Mouse (Mus musculus) c-Kit-positive CD71-negative TER-119-negative erythroid progenitor cells, embryonic 14.5 days (primary cell): ENCODE measurements around the gene Itprid2.

Source experiments
- DNase-seq: peaks from one replicate; pipeline ENCODE4 v3.0.0-alpha.2; 2013; ENCODE audit warnings: low read depth

Gene Itprid2

DNA sequence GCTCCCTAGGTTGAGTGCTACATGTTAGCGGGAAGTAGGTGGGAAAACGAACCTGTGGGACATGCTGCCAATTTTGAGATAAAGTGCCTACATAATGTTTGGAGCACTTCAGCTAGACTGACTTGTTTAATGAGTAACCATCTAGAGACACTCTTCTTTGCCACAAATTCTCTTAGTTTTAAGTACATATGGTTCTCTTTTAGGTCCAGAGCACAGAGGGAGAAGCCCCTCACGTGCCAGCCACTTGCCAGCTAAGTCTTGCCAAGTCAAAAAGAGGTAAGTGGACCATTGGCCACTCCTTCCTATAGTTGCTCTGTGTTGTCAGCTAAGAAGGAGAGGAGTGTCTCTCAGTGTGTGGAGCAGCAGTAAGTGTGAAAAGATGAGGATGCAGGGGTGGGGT, 16.0 kb downstream of the Itprid2 start:
- DNase-seq, result no peak

DNA sequence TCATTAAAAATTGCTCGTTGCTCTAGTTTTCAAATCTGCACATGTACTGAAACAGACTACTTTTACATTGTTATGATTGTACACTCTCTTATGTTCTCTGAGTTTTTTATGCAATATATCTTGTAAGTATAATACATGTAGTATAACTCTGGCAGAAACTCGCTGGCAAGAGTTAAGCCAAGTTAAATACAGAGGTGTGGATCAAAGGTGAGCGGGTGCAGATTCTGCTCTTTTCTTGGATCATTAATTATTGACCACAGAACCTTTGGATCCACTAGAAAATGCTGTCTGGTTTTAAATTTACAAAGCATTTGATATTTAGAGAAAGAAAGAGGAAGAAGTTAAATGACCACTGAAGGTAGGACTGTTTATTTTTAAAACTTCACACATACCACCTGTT, 16.5 kb downstream of the Itprid2 start:
- no peak for DNase-seq

DNA sequence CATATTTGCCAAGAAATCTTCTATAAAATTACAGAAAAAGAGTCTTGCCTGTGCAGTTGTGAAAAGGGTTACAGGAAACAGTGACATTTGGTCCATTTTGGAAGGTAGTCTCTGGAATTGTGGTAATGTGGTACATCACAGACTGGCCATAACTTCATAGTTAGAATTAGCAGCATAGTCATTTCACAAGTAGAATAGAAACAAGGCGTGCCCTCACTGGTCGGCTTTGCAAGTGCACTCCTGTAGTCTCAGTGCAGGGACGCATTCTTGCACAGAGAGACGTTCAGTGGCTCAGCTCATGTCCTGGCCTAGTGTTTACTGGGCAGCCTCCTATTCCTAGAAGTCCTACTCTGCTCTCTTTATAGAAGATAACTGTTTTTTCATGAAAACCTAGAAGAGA, 17.4 kb downstream of the Itprid2 start:
- no peak for DNase-seq

DNA sequence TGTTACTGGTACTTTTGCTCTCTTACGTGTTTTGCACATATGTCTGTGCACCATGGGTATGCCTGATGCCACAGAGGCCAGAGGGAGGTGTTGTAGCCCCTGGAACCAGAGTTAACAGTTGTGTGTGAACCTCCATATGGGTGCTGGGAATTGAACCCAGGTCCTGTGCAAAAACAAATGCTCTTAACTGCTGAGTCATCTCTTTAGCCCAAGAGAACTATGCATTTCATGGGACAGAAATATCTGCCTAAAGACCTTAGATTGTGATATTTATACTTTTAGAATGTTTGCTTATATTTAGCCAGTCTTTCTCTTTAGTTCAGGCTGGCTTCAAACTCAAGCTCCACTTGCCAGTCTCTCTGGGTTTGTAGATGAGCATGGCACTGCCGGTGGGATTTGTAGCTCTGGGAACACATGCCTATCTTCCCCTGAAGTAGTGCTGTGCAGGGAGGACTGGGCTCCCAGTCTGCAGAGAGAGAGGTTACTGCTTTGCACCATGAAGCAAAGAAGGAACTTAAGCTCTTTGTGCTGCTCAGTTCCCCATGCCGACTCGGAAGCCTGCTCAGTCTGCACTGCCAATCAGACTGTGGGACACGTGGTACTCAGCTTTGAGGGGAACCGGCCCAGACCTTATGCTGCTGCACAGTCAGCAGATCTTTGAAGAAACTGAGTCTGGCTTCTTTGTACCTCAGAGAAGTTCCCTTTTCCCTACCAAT, 18.1 kb downstream of the Itprid2 start:
- DNase-seq, result no peak

DNA sequence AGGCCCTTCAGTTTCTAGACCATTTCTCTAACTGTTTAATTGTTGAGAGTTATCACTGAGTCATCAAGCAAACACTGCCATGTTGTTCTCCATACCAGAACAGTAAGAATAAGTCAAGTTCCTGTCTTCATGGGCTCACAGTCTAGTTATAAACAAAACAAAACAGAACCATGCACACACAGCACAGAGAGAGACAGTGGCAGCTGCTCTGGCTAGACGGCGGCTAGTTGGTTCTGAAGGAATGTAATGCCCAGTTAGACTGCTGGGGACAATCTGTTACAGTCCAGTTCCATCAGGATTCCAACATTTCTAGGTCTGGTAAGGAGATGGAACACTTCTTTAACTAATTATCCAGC, 18.6 kb downstream of the Itprid2 start:
- DNase-seq, result no peak

DNA sequence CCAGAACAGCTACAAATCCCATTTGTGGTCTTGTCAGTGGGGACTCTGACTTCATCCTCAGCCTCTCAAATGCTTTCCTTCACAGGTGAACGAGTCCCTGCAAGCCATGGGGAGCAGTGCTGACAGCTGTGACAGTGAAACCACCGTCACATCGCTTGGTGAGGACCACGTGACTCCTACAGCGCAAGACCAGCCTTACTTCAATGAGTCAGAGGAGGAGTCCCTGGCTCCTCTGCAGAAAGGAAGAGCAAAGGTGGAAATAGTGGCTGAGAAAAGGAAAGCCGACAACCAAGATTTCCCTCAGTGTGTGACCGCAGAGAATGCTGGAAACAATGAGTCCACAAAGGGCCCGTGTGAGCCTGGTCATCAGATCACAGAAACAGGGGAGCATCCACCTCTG, 21.9 kb downstream of the Itprid2 start:
- DNase-seq, result no peak

DNA sequence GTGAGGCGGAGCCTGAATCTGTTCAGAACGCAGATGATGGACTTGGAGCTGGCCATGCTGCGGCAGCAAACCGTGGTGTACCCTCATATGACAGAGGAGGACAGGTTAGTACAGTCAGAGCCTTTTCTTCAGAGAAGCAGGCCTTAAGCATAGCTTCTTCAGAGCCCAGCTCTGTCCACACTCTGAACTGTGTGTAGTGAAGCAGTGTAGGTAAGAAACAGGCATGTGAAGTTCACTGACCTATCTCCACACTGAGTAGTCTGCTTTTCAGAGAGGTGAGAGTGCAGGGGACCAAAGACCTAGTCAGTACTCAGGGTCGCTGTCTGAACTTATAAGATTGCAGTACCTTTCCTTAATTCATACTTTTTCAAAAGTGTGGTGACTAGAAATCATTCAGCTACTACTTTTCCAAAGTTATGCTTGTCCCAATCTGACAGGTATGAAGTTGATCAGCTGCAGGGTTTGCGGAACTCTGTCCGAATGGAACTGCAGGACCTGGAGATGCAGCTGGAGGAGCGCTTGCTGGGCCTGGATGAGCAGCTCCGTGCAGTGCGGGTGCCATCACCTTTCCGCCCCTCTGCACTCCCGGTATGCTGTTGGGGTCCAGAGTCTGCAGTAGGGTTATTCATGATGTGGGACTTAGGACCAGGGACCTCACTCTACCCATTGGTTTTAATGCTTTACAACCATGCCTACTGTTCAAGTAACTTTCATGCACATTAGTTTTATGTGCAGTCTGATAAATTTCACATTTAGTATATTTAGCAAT, 25.4 kb downstream of the Itprid2 start:
- DNase-seq, result no peak

DNA sequence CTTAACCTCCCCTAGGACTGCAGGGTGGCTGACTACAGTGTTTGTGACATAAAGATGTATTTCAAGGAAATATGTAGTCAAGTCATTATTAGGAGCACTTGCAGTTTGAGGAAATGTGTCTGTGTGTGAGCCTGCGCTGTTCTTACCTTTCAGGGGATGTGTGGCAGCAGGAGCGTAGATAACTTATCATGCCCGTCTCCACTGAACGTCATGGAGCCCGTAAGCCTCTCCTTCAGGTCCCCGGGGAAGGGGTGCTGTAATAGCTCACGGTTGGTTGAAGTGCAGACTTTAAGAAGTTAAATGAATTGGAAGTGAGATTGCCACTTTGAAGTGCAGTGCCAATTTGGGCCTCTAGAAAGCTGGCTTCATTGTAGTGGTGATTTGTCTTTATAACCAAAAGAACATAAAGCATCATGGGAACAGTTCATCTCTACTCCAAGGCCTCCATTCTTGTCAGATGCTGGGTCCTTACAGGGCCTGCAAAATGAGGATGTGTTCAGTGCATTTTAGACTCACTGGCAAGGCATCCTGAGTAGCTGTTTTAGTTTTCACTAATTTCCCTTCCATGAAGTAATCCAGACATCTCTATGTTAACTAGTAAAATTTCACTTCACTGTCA, 26.4 kb downstream of the Itprid2 start:
- no peak for DNase-seq

DNA sequence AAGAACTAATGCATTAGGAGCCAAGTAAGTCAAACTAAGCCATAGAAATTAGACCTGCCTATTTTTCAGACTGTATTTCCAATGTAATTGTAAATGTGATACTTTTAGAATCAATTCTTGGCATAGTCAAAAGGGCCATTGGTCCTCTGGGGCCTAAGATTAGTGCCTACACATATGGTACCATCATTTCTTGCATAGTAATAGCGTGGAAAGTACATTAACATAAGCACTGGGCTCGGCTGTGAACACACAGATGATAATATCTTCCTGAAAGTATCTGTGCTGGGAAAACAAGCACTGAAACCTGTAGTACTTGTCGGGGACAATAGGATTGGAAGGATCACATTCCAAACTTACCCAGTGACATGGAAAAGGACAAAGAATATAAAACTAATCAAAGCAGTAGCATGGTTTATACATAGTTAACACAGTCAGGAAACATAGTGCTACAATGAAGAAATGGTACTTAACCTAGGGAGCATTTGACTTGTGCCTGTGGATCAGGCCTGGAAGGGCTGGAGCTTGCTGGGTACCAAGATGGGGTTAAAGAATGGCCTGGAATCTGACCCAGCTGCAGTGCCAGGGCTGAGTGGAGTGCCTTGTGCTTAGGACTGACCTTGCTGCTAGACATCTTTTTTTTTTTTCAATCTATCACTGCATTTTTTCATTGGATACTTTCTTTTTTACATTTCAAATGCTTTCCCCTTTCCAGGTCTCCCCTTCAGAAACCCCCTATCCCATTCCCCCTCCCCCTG, 29.6 kb downstream of the Itprid2 start:
- no peak for DNase-seq

DNA sequence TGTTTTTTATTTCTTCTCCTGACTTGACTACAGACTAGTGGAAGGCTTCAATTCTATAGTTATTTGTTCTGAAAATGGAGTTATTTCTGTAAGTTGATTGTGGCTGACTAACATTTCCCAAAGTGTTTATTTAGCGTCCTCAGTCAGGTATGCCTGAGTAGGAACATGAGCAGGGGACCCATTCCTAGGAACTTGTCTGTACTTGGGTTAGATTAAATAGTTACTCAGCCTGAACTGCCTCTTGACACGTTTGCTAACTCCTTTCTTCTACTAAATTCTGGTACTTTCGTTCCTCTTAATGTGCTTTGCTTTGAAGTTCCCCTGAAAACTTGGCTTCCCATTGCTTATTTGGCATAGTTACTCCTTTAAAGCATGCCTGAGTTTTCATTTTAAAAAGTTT, 30.3 kb downstream of the Itprid2 start:
- DNase-seq, result no peak

DNA sequence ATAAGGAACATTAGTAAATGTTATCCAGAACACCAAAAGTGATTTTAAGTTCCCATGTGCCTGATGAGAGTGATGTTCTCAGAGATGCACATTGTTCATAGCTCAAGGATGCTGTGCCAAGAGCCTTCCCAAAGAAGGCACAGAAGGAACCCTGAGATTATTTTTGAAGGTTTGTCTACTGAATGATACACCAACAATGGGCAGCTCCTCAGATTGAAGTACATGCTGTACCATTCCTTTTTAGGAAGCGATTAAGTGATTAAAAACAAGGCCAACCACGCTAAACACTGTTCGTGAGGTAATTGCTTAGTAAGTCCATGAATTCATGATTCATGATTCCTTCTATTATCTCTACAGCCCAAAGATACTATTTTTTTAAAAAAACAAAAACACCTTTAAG, 40.1 kb downstream of the Itprid2 start:
- no peak for DNase-seq

DNA sequence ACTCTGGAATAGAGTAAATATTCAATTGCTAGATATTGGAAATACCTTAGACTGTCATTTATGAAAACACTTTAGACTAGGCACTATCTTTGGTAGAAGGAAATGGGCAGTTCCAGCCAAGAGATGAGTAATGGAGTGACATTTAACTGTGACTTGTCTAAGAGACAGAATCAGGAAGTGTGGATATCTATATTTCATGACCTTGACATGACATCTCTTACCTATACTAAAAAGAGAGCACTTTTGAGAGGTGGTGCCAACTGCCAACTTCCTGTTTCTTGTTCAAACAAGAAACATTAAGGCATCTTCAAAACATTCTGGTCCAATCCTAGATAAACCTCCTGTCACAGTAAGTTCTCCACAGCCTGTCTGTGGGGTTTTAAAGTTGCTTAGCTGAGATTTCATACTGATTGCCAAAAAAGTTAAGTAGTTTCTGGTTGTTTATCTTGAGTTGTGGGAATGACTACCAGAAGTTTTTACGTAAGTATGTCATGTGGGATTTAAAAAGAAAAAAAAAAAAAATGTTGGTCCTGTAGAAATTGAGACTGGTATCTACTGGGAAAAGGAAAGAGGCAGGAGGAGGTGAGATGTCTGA, 42.6 kb downstream of the Itprid2 start:
- no peak for DNase-seq

DNA sequence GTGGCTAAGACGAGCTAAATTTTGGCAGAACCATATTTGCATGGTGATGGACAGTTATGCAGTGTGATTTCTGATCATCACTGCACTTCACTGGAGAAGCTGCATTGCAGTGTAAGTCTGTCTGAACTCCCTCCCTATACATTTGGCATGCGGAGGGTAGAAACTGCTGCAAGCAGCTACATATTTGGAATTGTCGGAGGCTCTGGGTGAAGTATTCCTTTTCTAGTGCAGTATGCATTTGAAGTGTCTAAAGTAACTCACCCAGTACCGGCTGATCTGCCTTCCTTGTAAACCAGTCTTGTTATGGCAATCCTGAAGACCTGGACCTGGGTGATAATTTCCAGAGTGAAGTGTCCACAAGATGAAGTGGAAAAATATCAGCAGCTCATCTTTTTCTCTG, 46.5 kb downstream of the Itprid2 start:
- no peak for DNase-seq

DNA sequence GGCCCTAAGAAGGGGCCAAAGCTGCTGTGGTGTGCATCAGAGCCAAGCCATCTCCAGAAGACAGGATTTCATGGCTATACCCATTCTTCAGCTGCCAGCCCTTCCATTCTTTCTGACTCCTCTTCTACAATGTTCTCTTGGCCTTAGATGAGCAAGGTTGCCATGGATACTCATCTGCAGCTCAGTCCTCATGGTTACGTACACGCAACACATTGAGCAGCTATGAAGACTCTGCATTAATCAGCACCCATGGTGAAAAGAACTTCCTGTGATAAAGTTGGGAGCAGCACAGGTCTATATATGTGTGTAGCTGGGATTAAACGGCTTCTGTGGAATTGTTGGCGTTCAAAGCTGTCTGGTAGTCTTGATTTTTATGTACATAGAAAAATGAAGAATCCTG, 48.1 kb downstream of the Itprid2 start:
- no peak for DNase-seq

DNA sequence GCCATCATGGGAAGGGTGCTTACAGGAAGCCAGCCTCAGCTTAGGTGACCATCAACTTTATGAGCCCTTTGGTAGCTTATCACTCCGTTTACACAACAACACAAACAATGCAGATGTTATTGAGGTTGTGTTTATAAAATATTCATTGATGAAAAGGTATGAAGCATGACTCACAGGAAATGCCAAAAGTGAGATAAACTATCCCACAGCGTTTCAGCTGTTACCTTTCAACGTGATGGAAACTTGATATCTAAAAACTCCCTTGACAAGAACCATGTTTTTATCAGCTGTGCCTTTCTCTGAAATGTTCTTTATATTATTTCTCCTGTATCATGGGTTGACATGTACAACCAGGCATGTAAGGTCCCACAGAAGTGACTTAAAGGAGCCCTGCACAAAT, 55.7 kb downstream of the Itprid2 start:
- DNase-seq, result no peak

DNA sequence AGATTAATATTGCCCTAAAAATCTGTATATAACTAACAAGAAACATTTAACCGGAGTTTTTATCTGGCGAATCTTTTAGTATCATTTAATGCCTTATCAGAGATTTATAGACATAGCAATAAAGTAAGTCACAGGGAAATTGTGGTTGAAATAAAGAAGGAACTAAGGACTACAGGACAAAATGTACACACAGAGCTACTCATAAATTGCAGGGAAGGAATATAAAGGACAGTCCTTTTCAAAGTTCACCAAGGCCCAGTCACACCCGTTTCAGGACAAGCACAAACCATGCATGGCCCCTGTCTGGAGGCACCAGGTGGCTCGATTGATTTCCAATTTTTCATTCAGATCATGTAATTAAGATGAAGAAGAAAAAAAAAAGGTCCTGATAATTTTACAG, 60.0 kb downstream of the Itprid2 start:
- DNase-seq, result no peak

DNA sequence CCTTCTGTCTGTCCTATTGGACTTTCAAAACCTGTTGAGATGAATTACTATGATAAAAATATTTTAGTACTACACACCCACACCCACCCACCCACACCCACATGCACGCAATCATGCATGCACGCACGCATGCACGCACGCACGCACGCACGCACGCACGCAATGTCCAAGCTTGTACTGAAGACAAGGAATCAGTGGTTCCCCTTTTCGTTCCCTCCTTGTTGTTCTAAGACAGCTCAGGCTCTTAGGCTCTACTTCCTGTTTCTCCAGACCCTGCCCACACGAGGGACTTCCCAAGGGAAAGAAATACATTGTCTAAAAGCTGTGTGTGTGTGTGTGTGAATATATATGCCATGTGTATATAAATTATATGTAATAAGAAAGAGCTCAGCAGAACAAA, 60.8 kb downstream of the Itprid2 start:
- DNase-seq, result no peak

DNA sequence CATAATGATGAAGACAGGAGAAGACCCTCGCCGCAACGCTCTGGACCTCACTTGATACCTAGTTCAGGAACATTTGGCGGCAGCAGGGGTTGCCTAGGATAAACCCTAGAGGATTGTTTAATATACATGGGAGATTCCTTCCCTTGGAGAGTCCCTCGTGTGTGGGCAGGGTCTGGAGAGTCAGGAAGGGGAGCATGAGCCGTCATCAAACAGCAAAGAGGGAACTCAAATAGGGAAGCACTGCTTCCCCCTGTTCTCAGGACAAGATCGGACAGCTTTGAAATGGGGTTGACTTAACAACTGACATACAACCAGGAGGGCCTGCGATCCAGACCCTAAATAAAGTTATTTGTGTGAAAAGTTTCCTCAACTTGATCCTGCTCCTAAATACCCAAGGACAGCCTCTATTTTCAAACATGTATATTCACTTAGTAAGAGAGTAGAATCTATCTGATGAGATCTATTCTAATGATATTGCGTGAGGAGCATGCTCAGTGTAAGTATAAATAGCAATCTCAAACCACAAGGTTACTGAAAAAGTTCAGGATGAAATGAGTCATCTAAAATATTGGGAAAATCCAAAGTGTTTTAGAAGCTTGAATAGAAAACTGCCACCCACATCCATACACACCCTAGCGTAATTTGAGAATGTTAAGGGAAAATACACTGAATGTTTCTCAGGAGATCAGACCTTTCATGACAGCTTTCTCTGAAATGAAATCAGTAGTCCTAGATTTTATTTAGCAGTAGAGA, 61.5 kb downstream of the Itprid2 start:
- no peak for DNase-seq

DNA sequence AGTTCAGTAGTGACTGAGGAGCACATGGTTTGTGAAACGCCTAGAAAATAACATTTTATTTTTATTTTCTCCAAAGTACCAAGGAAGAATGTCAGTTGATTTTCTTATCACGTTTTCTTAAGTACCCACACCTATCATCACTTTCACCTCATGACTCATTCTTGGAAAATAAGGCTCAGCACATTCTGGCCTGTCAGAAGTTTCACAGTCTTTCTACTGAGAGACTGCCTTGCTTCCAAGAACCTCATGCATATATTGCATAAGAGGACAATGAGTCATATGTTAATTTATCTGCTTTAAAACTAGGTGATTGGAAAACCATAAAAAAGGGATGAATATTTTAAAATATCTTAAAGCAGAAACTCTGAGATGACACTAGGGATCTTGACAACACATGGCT, 63.0 kb downstream of the Itprid2 start:
- no peak for DNase-seq

DNA sequence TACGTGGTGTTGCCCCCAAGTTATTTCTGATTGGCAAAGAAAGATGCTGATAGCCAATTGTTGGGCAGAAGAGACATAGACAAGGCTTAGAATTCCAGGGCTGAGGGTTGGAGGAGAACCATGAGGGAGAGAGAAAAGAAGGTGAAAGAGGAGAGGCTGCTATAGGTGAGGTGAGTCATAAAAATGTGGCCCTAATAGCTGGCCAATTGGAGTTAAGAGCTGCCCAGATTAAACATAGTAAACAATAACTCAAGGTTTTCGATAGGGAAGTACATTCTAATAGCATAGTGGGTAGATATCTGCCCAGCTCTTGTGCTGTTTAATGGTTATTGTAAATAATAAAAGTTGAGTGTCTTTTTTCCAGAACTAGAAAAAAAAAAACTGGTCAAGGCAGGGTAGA, 69.6 kb downstream of the Itprid2 start:
- DNase-seq, result no peak

DNA sequence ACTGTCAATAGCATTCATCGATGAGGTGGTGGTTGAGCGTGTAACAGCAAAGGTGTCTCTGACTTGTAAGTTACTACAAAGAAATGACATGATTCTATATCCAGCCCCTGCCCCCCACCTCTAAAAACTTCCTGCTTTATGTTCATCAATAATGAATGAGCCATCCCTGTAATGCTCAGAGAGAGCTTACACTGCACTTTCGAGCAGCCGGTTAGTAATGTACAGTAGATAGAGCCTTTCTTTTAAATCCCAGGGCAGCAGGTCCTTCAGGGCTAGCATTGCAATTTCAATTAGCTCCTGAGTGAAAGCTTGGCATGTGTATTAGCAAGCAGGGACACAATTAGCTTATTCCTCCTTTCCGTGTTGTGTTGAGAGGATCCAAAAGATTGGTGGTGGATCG, 72.4 kb downstream of the Itprid2 start, which contains the start of gene Ppp1r1c:
Gene Ppp1r1c, plus strand, starts transcription at position 206 of the 400 bp plus-strand sequence.
- no peak for DNase-seq
